Mouse (Mus musculus): ENCODE measurements around the gene Arhgap25. TPM values are rescaled to one million over a fixed set of nuclear protein-coding genes. Genes with fewer than 3 reads are reported as not detected.
"Not testable (repeated sequence)": the region's sequence is repeated elsewhere in the genome, so short reads cannot be mapped to it uniquely, and the experiment has no call there.

The Arhgap25 gene
- polyA plus RNA-seq, 2 experiments = 1.5 to 2.3 TPM

DNA sequence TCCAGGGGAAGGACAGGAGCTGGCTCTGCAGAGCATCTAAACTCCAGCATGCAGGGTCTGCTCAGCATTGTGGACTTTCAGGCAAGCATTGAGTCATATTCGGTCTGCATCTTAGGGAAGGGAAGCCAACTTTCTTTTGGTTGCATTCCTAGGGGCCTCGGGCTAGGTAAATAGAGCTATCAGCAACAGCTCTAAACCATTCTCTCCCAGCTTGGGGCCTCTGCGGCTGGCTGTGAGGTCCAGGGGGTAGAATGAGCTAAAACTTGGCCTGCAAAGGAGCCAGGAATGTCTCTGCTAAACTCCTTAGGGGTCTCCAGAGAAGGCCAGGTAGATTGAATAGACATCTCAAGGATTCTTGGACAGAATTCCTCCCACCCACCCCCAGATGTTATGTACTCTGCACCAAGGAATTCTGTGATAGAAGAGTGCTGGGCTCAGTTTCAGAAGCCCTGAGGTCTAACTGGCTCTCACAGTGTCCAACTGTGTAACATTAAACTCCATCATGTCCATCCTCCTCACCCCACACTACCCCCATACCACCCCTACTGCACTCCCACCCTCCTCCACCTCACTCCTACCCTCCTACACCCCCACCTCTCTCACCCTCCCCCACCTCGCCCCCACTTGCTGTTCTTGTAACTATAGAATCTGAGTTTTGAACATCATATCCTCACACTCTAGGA, 43.7 kb upstream of the Arhgap25 start:
- H3K27ac ChIP-seq = no peak overlapping the region
- no peak overlapping the region for H3K4me2 ChIP-seq (ENCODE audit: low read depth)
- ATAC-seq (ENCODE audit: insufficient read depth) (no peak), DNase-seq (ENCODE audit: low read depth in 3 of 3, low spot score in 3 of 3) (no peak)
- WGBS (ENCODE audit: insufficient replicate concordance) = 47% methylated on average over 4 of the region's 4 CpGs
- no peaks in the 10 kb centered on the region for H3K27me3 ChIP-seq (ENCODE audit: control insufficient read depth, insufficient read depth, low read length)
- no peak overlapping the region for H3K9ac ChIP-seq (replicated peaks)
- TF ChIP-seq EP300 (IDR thresholded peaks at IDR 0.05; ENCODE audit: low read depth) = no peak
- TF ChIP-seq CTCF (IDR thresholded peaks at IDR 0.05; ENCODE audit: low read depth) = no peak
- H3K4me3 ChIP-seq (ENCODE audit: insufficient read depth in 1 of 2, low read depth in 2 of 2, low read length in 2 of 2) = no peak overlapping the region
- no peaks in the 10 kb centered on the region for H3K9me3 ChIP-seq (ENCODE audit: control insufficient read depth, low read length)
- H3K4me1 ChIP-seq (replicated peaks; ENCODE audit: control insufficient read depth in 2 of 2, insufficient read depth in 2 of 2, low read length in 1 of 2) = peaks cover 4 to 5% of the 10 kb centered on the region in 2 experiments
- no peaks in the 10 kb centered on the region; the same call in none of the 2 replicates for H3K36me3 ChIP-seq (replicated peaks; ENCODE audit: control insufficient read depth, insufficient read depth, low read depth)

DNA sequence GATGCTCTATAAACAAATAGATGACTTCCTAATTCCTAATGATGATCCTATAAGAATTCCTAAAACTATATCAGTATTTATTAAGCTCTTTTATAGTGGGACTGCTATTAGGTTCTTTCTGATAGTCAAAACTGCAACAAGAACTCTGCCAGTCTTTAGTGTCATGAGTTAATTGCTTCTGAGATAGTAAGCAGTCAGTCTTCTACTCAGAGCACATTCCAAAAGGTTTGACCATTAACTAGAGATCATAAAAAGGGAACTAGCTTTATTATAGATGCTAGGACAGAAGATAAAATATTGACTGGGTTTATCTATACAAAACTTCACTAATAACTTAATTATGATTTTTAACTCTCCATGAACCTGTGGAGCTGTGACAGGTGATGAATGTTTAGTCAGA, 38.8 kb upstream of the Arhgap25 start:
- DNase-seq (ENCODE audit: low read depth in 3 of 3, low spot score in 3 of 3); H3K36me3 ChIP-seq (replicated peaks; ENCODE audit: control insufficient read depth, insufficient read depth, low read depth); ATAC-seq (ENCODE audit: insufficient read depth); H3K9ac ChIP-seq (replicated peaks); H3K4me3 ChIP-seq (ENCODE audit: insufficient read depth in 1 of 2, low read depth in 2 of 2, low read length in 2 of 2); H3K27ac ChIP-seq; H3K4me2 ChIP-seq (ENCODE audit: low read depth); H3K4me1 ChIP-seq (replicated peaks; ENCODE audit: control insufficient read depth in 2 of 2, insufficient read depth in 2 of 2, low read length in 1 of 2); H3K27me3 ChIP-seq (ENCODE audit: control insufficient read depth, insufficient read depth, low read length); H3K9me3 ChIP-seq (ENCODE audit: control insufficient read depth, low read length): not testable (repeated sequence)

DNA sequence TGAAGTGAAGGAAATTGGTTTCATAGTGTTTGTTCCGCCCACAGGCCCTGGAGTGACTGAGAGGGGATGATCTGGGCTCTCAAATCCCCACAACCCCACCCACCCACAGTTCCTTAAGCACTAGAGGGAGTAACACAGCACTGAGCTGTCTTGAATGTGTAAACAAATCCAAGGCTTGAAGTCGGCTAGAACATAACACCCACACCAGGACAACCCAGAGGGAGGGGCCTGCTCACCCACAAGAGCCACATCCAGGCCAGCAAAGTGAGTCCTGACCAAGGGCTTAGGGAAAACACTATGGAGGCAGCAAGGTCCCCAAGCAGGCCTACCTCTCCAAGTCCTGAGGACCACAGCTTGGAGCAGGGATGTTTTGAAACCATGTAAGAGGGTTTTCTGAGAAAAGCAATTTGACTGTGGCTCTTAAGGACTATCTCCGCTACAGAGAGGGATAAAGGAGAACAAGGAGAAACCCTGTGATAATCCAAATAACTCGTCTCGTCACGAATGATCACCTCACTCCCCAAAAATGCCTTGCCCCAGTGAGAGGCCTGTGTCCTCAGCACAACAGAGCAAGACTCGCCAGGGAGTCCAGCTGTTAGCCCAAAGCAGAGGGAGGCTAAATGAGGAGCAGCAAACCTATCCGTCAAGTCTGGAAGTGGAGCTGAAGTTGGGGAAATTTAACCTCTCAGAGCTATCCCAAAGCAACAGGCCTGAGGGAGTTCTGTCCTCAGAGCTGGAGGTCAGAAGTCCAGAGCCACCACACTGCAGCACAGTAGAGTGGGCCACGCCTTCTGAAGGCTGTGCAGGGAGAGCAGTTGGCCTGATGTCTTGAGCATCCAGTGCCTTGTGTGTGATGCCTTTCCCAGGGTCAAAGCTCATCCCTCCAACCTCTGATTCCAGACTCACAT, 34.9 kb upstream of the Arhgap25 start:
- DNase-seq (ENCODE audit: low read depth in 3 of 3, low spot score in 3 of 3) (no peak), ATAC-seq (ENCODE audit: insufficient read depth) (no peak)
- H3K27ac ChIP-seq = no peak overlapping the region
- WGBS (ENCODE audit: insufficient replicate concordance) = 61% methylated on average over 9 of the region's 9 CpGs
- H3K36me3 ChIP-seq (replicated peaks; ENCODE audit: control insufficient read depth, insufficient read depth, low read depth) = no peaks in the 10 kb centered on the region
- no peaks in the 10 kb centered on the region; the same call in 1 of the 2 replicates for H3K27me3 ChIP-seq (ENCODE audit: control insufficient read depth, insufficient read depth, low read length)
- no peak for TF ChIP-seq CTCF (IDR thresholded peaks at IDR 0.05; ENCODE audit: low read depth)
- TF ChIP-seq EP300 (IDR thresholded peaks at IDR 0.05; ENCODE audit: low read depth) = no peak
- H3K4me2 ChIP-seq (ENCODE audit: low read depth) = no peak overlapping the region
- no peak overlapping the region for H3K4me3 ChIP-seq (ENCODE audit: insufficient read depth in 1 of 2, low read depth in 2 of 2, low read length in 2 of 2)
- no peak overlapping the region for H3K9ac ChIP-seq (replicated peaks)
- no peaks in the 10 kb centered on the region for H3K9me3 ChIP-seq (ENCODE audit: control insufficient read depth, low read length)
- H3K4me1 ChIP-seq (replicated peaks; ENCODE audit: control insufficient read depth in 2 of 2, insufficient read depth in 2 of 2, low read length in 1 of 2) = peaks cover 0 to 4% of the 10 kb centered on the region in 2 experiments; a peak in 1 of 4 replicates

DNA sequence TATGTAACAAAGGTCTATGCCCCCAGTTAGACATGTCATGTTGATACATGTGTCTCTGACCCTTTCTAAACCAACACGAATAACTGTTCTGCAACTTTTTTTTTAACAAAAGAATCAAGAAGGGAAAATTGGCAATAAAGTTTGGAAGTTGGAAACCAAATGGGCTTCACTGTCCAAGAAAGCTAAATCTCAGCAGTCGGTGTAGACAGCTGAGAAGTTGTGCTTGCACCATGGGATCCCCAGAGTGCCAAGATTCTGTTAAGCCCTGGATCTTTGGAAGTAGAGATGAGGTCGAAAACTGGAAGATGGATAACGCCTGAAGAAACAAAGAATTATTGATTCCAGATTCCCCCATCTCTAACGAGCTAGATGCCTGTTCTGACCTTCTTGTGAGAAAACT, 32.1 kb upstream of the Arhgap25 start:
- TF ChIP-seq EP300 (IDR thresholded peaks at IDR 0.05; ENCODE audit: low read depth) = no peak
- TF ChIP-seq CTCF (IDR thresholded peaks at IDR 0.05; ENCODE audit: low read depth) = no peak
- H3K27ac ChIP-seq = no peak overlapping the region
- H3K4me1 ChIP-seq (replicated peaks; ENCODE audit: control insufficient read depth in 2 of 2, insufficient read depth in 2 of 2, low read length in 1 of 2) = peaks cover 0 to 4% of the 10 kb centered on the region in 2 experiments; a peak in 1 of 4 replicates
- 57% methylated on average over 5 of the region's 5 CpGs for WGBS (ENCODE audit: insufficient replicate concordance)
- no peak for ATAC-seq (ENCODE audit: insufficient read depth)
- no peak for DNase-seq (ENCODE audit: low read depth in 3 of 3, low spot score in 3 of 3)
- H3K9me3 ChIP-seq (ENCODE audit: control insufficient read depth, low read length) = no peaks in the 10 kb centered on the region
- no peak overlapping the region for H3K4me3 ChIP-seq (ENCODE audit: insufficient read depth in 1 of 2, low read depth in 2 of 2, low read length in 2 of 2)
- H3K27me3 ChIP-seq (ENCODE audit: control insufficient read depth, insufficient read depth, low read length) = no peaks in the 10 kb centered on the region; the same call in 1 of the 2 replicates
- H3K36me3 ChIP-seq (replicated peaks; ENCODE audit: control insufficient read depth, insufficient read depth, low read depth) = no peaks in the 10 kb centered on the region
- H3K4me2 ChIP-seq (ENCODE audit: low read depth) = no peak overlapping the region
- no peak overlapping the region for H3K9ac ChIP-seq (replicated peaks)

DNA sequence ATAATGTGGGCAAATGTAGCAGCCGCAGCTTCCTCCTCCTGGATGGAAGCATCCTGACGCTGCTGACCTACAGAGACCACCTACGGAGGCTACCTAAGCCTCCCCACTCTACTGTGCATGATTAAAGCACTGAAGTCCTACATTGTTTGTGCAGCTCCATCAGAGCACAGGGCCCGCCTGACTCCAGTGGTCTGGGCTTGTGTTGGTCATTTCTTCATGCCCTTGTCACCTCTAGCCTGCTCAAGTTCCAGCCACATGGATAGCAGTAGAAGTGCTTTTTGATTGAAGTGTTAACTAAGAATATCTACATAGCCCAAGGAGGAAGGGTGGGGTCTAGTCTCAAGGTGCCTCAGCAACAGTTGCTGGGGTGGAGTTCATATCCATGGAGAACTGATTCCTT, 31.3 kb upstream of the Arhgap25 start:
- Histone ChIP-seq H3K9ac (replicated peaks) (no peak overlapping the region), H3K27me3 (ENCODE audit: control insufficient read depth, insufficient read depth, low read length) (no peaks in the 10 kb centered on the region; the same call in 1 of the 2 replicates), H3K4me1 (replicated peaks; ENCODE audit: control insufficient read depth in 2 of 2, insufficient read depth in 2 of 2, low read length in 1 of 2) (peaks cover 0 to 4% of the 10 kb centered on the region in 2 experiments; a peak in 1 of 4 replicates), H3K4me3 (ENCODE audit: insufficient read depth in 1 of 2, low read depth in 2 of 2, low read length in 2 of 2) (no peak overlapping the region), H3K9me3 (ENCODE audit: control insufficient read depth, low read length) (no peaks in the 10 kb centered on the region), H3K4me2 (ENCODE audit: low read depth) (no peak overlapping the region), H3K27ac (no peak overlapping the region), H3K36me3 (replicated peaks; ENCODE audit: control insufficient read depth, insufficient read depth, low read depth) (no peaks in the 10 kb centered on the region)
- DNase-seq (ENCODE audit: low read depth in 3 of 3, low spot score in 3 of 3) (no peak), ATAC-seq (ENCODE audit: insufficient read depth) (no peak)
- 70% methylated on average over 4 of the region's 4 CpGs for WGBS (ENCODE audit: insufficient replicate concordance)
- TF ChIP-seq EP300 (IDR thresholded peaks at IDR 0.05; ENCODE audit: low read depth) (no peak), CTCF (IDR thresholded peaks at IDR 0.05; ENCODE audit: low read depth) (no peak)
